27 mouse cellular contexts compared by ENCODE assay signal in genomic region chr11:28477088-28477487, GRCm38 (mm10).
"Had no signal": no experiment of that assay in that cellular context is flagged by ENCODE, and none has a peak within 500 bp of the region (broad histone marks: within the 10 kb centered on the region; RNA-seq: fewer than 3 reads in every experiment).

No protein-coding gene starts in this region.

- H3K27me3 ChIP-seq: heart, embryonic 12.5 days; hindbrain, embryonic 12.5 days; intestine, embryonic 15.5 days; limb, embryonic 12.5 days; liver, embryonic 13.5 days had no signal

- ATAC-seq: hindbrain, embryonic 16.5 days; inflammation-experienced regulatory T-cells, adult 6 months; intestine, embryonic 15.5 days; intestine, postnatal 0 days had no signal

- H3K9me3 ChIP-seq: heart, embryonic 10.5 days; heart, embryonic 12.5 days; hindbrain, embryonic 10.5 days; hindbrain, embryonic 12.5 days; intestine, embryonic 15.5 days; limb, embryonic 10.5 days; limb, embryonic 12.5 days; liver, embryonic 13.5 days had no signal

- H3K36me3 ChIP-seq: heart, embryonic 10.5 days; heart, embryonic 12.5 days; hindbrain, embryonic 10.5 days; hindbrain, embryonic 12.5 days; intestine, embryonic 15.5 days; limb, embryonic 10.5 days; limb, embryonic 12.5 days; liver, embryonic 13.5 days had no signal

- H3K4me2 ChIP-seq: heart, embryonic 12.5 days; hindbrain, embryonic 12.5 days; hindbrain, embryonic 14.5 days; intestine, embryonic 15.5 days; limb, embryonic 12.5 days; liver, embryonic 11.5 days; liver, embryonic 13.5 days had no signal

- H3K4me1 ChIP-seq: heart, embryonic 10.5 days; heart, embryonic 12.5 days; hindbrain, embryonic 10.5 days; hindbrain, embryonic 12.5 days; intestine, embryonic 15.5 days; limb, embryonic 12.5 days; liver, embryonic 13.5 days had no signal

- H3K9ac ChIP-seq: heart, embryonic 12.5 days; hindbrain, embryonic 12.5 days; hindbrain, embryonic 14.5 days; intestine, embryonic 15.5 days; limb, embryonic 12.5 days; liver, embryonic 13.5 days had no signal

- DNase-seq: gastrocnemius, adult 2 months; gastrocnemius, postnatal 10 days; gastrocnemius, postnatal 25 days; heart, adult 18-20 months; heart, postnatal 10 days; heart, postnatal 4 days; kidney, adult 18-20 months; kidney, adult 8-10 months; kidney, postnatal 10 days; kidney, postnatal 25 days; kidney, postnatal 4 days; liver; liver, embryonic 13.5 days had no signal

- H3K4me3 ChIP-seq: gastrocnemius, adult 2 months; heart, embryonic 10.5 days; heart, embryonic 12.5 days; hindbrain, embryonic 10.5 days; hindbrain, embryonic 12.5 days; intestine, embryonic 15.5 days; layer of hippocampus, adult 2 months; left cerebral cortex, adult 2 months; limb, embryonic 10.5 days; limb, embryonic 12.5 days; liver, embryonic 13.5 days had no signal

- H3K27ac ChIP-seq: gastrocnemius, adult 2 months; heart, embryonic 10.5 days; hindbrain, embryonic 10.5 days; hindbrain, embryonic 12.5 days; hindbrain, embryonic 14.5 days; intestine, embryonic 15.5 days; layer of hippocampus, adult 2 months; left cerebral cortex, adult 2 months; limb, embryonic 10.5 days; limb, embryonic 12.5 days; liver, embryonic 13.5 days had no signal
